14 mouse cellular contexts compared by ENCODE assay signal in genomic region chr10:28097637-28098036, GRCm38 (mm10). TPM values are rescaled to one million over a fixed set of nuclear protein-coding genes. Genes with fewer than 3 reads are reported as not detected.
DNase-seq lines count a peak whose midpoint lies in the region; ATAC-seq and TF ChIP-seq lines count a peak whose summit lies in the region.
"Had no signal": no experiment of that assay in that cellular context is flagged by ENCODE, and none has a peak within 500 bp of the region (broad histone marks: within the 10 kb centered on the region; RNA-seq: fewer than 3 reads in every experiment).

No protein-coding gene starts in this region.

- H3K4me3 ChIP-seq in hindbrain, postnatal 0 days (ENCODE audit: low read length) = no peak overlapping the region
- H3K4me3 ChIP-seq in hindbrain, embryonic 14.5 days (replicated peaks; ENCODE audit: low read length) = no peak overlapping the region
- H3K4me3 ChIP-seq in midbrain, embryonic 16.5 days (ENCODE audit: low read depth, low read length) = no peak overlapping the region
- no peak overlapping the region for H3K4me3 ChIP-seq in midbrain, embryonic 10.5 days
- no peak overlapping the region for H3K4me3 ChIP-seq in limb, embryonic 11.5 days (ENCODE audit: low read depth, low read length)
- H3K4me3 ChIP-seq: embryonic facial prominence, embryonic 13.5 days had no signal

- WGBS in hindbrain, postnatal 0 days = 33% methylated on average over 7 of the region's 7 CpGs
- WGBS in hindbrain, embryonic 14.5 days = 58% methylated on average over 7 of the region's 7 CpGs
- WGBS in midbrain, embryonic 16.5 days = 58% methylated on average over 7 of the region's 7 CpGs
- WGBS in midbrain, embryonic 10.5 days = 81% methylated on average over 7 of the region's 7 CpGs
- WGBS in limb, embryonic 11.5 days = 10% methylated on average over 7 of the region's 7 CpGs

- H3K9ac ChIP-seq in hindbrain, postnatal 0 days (replicated peaks; ENCODE audit: low read length) = no peak overlapping the region
- no peak overlapping the region for H3K9ac ChIP-seq in hindbrain, embryonic 14.5 days
- H3K9ac ChIP-seq in midbrain, embryonic 16.5 days (ENCODE audit: low read depth, low read length) = no peak overlapping the region
- H3K9ac ChIP-seq in limb, embryonic 11.5 days (ENCODE audit: low read length) = no peak overlapping the region
- H3K9ac ChIP-seq: embryonic facial prominence, embryonic 13.5 days had no signal

- H3K36me3 ChIP-seq in hindbrain, postnatal 0 days (ENCODE audit: insufficient read depth, low read length) = no peaks in the 10 kb centered on the region
- H3K36me3 ChIP-seq in hindbrain, embryonic 14.5 days (replicated peaks; ENCODE audit: control insufficient read depth, insufficient read depth) = no peaks in the 10 kb centered on the region
- no peaks in the 10 kb centered on the region for H3K36me3 ChIP-seq in midbrain, embryonic 16.5 days (ENCODE audit: control insufficient read depth, insufficient read depth, low read length)
- H3K36me3 ChIP-seq in midbrain, embryonic 10.5 days = no peaks in the 10 kb centered on the region
- no peaks in the 10 kb centered on the region for H3K36me3 ChIP-seq in limb, embryonic 11.5 days (ENCODE audit: control insufficient read depth, insufficient read depth, low read length)
- H3K36me3 ChIP-seq: embryonic facial prominence, embryonic 13.5 days had no signal

- peak; percentile 43 for DNase-seq in hindbrain, postnatal 0 days (ENCODE audit: low spot score)
- DNase-seq in hindbrain, embryonic 14.5 days (ENCODE audit: low spot score) = no peak
- no peak for DNase-seq in midbrain, embryonic 10.5 days (ENCODE audit: low spot score)
- peak; percentile 44 for DNase-seq in limb, embryonic 11.5 days (ENCODE audit: low spot score)
- peak; percentile 59 to 65 for DNase-seq in lung, postnatal 4 days
- DNase-seq in embryo, embryonic 9.5 days (ENCODE audit: extremely low spot score) = no peak
- DNase-seq: cerebellum, adult 9-10 months; heart, adult 18-20 months; heart, postnatal 14 days; kidney, adult 11 months; liver had no signal

- ATAC-seq in hindbrain, postnatal 0 days = no peak; the same call in 1 of the 2 replicates
- ATAC-seq in hindbrain, embryonic 14.5 days (ENCODE audit: low FRiP score) = no peak; the same call in 1 of the 2 replicates
- ATAC-seq in midbrain, embryonic 16.5 days = no peak
- no peak for ATAC-seq in limb, embryonic 11.5 days (ENCODE audit: insufficient number of reproducible peaks, low FRiP score, low TSS enrichment, low read depth)

- 0 out of 2 replicates have a peak, but pooled peaks cover 6% of the 10 kb centered on the region for H3K4me1 ChIP-seq in hindbrain, postnatal 0 days (ENCODE audit: insufficient read depth, low read length)
- no peaks in the 10 kb centered on the region for H3K4me1 ChIP-seq in hindbrain, embryonic 14.5 days (replicated peaks; ENCODE audit: control insufficient read depth, insufficient read depth, low read length)
- 0 out of 2 replicates have a peak, but pooled peaks cover 4% of the 10 kb centered on the region for H3K4me1 ChIP-seq in midbrain, embryonic 16.5 days (ENCODE audit: control insufficient read depth, insufficient read depth, low read length)
- peaks cover 6% of the 10 kb centered on the region for H3K4me1 ChIP-seq in midbrain, embryonic 10.5 days
- peaks cover 3% of the 10 kb centered on the region; the same call in 1 of the 2 replicates for H3K4me1 ChIP-seq in limb, embryonic 11.5 days (ENCODE audit: control insufficient read depth, insufficient read depth, low read length)
- H3K4me1 ChIP-seq: embryonic facial prominence, embryonic 13.5 days had no signal

- H3K9me3 ChIP-seq in hindbrain, postnatal 0 days (ENCODE audit: low read length) = no peaks in the 10 kb centered on the region
- no peaks in the 10 kb centered on the region for H3K9me3 ChIP-seq in hindbrain, embryonic 14.5 days (ENCODE audit: control insufficient read depth, low read length)
- H3K9me3 ChIP-seq in midbrain, embryonic 16.5 days (replicated peaks; ENCODE audit: control insufficient read depth, low read length, poor library complexity, severe bottlenecking) = no peaks in the 10 kb centered on the region
- H3K9me3 ChIP-seq in midbrain, embryonic 10.5 days (replicated peaks) = no peaks in the 10 kb centered on the region
- H3K9me3 ChIP-seq in limb, embryonic 11.5 days (ENCODE audit: control insufficient read depth, low read length) = no peaks in the 10 kb centered on the region
- H3K9me3 ChIP-seq: embryonic facial prominence, embryonic 13.5 days had no signal

- no peak for TF ChIP-seq CTCF in hindbrain, postnatal 0 days (IDR thresholded peaks at IDR 0.05; ENCODE audit: low read depth)

- no peak overlapping the region for H3K27ac ChIP-seq in hindbrain, postnatal 0 days
- H3K27ac ChIP-seq in hindbrain, embryonic 14.5 days = no peak overlapping the region
- H3K27ac ChIP-seq in midbrain, embryonic 16.5 days (ENCODE audit: low read length) = no peak overlapping the region
- no peak overlapping the region for H3K27ac ChIP-seq in midbrain, embryonic 10.5 days (replicated peaks)
- no peak overlapping the region for H3K27ac ChIP-seq in limb, embryonic 11.5 days (replicated peaks; ENCODE audit: low read depth, low read length)
- H3K27ac ChIP-seq: embryonic facial prominence, embryonic 13.5 days had no signal

- no peaks in the 10 kb centered on the region for H3K27me3 ChIP-seq in hindbrain, postnatal 0 days (ENCODE audit: insufficient read depth, low read length)
- no peaks in the 10 kb centered on the region for H3K27me3 ChIP-seq in hindbrain, embryonic 14.5 days (ENCODE audit: control insufficient read depth, insufficient read depth, low read length)
- no peaks in the 10 kb centered on the region for H3K27me3 ChIP-seq in midbrain, embryonic 16.5 days (ENCODE audit: control insufficient read depth, insufficient read depth, low read depth, low read length)
- no peaks in the 10 kb centered on the region for H3K27me3 ChIP-seq in midbrain, embryonic 10.5 days (ENCODE audit: low read depth, poor library complexity, severe bottlenecking)
- H3K27me3 ChIP-seq in limb, embryonic 11.5 days (ENCODE audit: control insufficient read depth, insufficient read depth, low read length) = no peaks in the 10 kb centered on the region
- H3K27me3 ChIP-seq: embryonic facial prominence, embryonic 13.5 days had no signal

- peak overlapping the region; percentile 43 for H3K4me2 ChIP-seq in hindbrain, postnatal 0 days (ENCODE audit: low read depth, low read length)
- H3K4me2 ChIP-seq in hindbrain, embryonic 14.5 days (replicated peaks) = no peak overlapping the region
- H3K4me2 ChIP-seq in midbrain, embryonic 16.5 days (ENCODE audit: low read length) = 0 out of 2 replicates have a peak overlapping the region, but pooled peaks have one; percentile 9
- no peak overlapping the region; the same call in 1 of the 2 replicates for H3K4me2 ChIP-seq in limb, embryonic 11.5 days (ENCODE audit: low read depth, severe bottlenecking)
- H3K4me2 ChIP-seq: embryonic facial prominence, embryonic 13.5 days had no signal

RNA-seq across cellular contexts. Expression of gene Ptprk, which starts 23.0 kb away (rescaled TPM):
- total RNA-seq in hindbrain, postnatal 0 days (2014; rRNA removed) = 49.5 and 49.9 TPM in 2 replicates
- polyA plus RNA-seq in hindbrain, postnatal 0 days (2015; fragmentation: Nextera tagmentation; extraction: Ambion mirVana) = 23.5 and 24.0 TPM in 2 replicates
- 26.8 and 32.6 TPM in 2 replicates for polyA plus RNA-seq in hindbrain, embryonic 14.5 days (2014; fragmentation: Nextera tagmentation; extraction: Ambion mirVana)
- 31.4 and 33.8 TPM in 2 replicates for polyA plus RNA-seq in midbrain, embryonic 16.5 days (2015; fragmentation: Nextera tagmentation; extraction: Ambion mirVana)
- 29.3 and 29.6 TPM in 2 replicates for polyA plus RNA-seq in midbrain, embryonic 10.5 days (2016; fragmentation: Nextera tagmentation; extraction: Ambion mirVana)
- 38.4 and 43.2 TPM in 2 replicates for polyA plus RNA-seq in limb, embryonic 11.5 days (2014; fragmentation: Nextera tagmentation; extraction: Ambion mirVana)
- total RNA-seq: megakaryocyte, adult 5-6 weeks had no signal

Comparison
In these comparisons a context has a peak if more than half of its experiments do, and no peak if none do; other contexts are left out.
1. DNase-seq: peak in hindbrain, postnatal 0 days (single experiment), limb, embryonic 11.5 days (single experiment) and lung, postnatal 4 days (2 of 2); none in hindbrain, embryonic 14.5 days (single experiment), midbrain, embryonic 10.5 days (single experiment) and embryo, embryonic 9.5 days (single experiment).
2. H3K4me2 ChIP-seq: peak in hindbrain, postnatal 0 days (single experiment) and midbrain, embryonic 16.5 days (single experiment); none in hindbrain, embryonic 14.5 days (single experiment) and limb, embryonic 11.5 days (single experiment).